Mouse (Mus musculus) spleen, postnatal 0 days (tissue): Measurements from ENCODE around the gene 4932415D10Rik. TPM values are rescaled to one million over a fixed set of nuclear protein-coding genes. Genes with fewer than 3 reads are reported as not detected.

Experiments used
- polyA plus RNA-seq: library from polyadenylated mRNA; unstranded; fragments of >200 nt; fragmentation: Nextera tagmentation; extraction: Ambion mirVana; gene quantifications from 2 replicates; pipeline ENCODE4 v1.2.1, GENCODE M21; 2015

The 4932415D10Rik gene
- polyA plus RNA-seq = not detected in 2 replicates

GRCm38 (mm10) chr10:82316482-82316881, at the start of gene 4932415D10Rik:
Gene 4932415D10Rik (minus strand): TSS chr10:82316582.

GRCm38 (mm10) chr10:82354083-82355010, 38.0 kb upstream of the 4932415D10Rik start, which contains the start of gene Gm4924:
Gene Gm4924 (plus strand): TSS chr10:82354255.

GRCm38 (mm10) chr10:82240742-82241400, 75.5 kb downstream of the 4932415D10Rik start, which contains the start of gene Zfp938:
Gene Zfp938 (minus strand): TSS chr10:82241280.

Other genes starting within 250 kb of the 4932415D10Rik start
- 0.64 and 0.71 TPM in 2 replicates for gene BC024063, start 233.2 kb downstream of the 4932415D10Rik start, polyA plus RNA-seq
- 2.2 and 3.4 TPM in 2 replicates for gene AU041133, start 188.6 kb downstream of the 4932415D10Rik start, polyA plus RNA-seq
- gene Zfp938, start 75.3 kb downstream of the 4932415D10Rik start, polyA plus RNA-seq = 2.9 and 3.7 TPM in 2 replicates
- gene Gm4924, start 37.7 kb upstream of the 4932415D10Rik start, polyA plus RNA-seq = 1.9 and 2.3 TPM in 2 replicates
- gene Gm1553, start 176.0 kb upstream of the 4932415D10Rik start, polyA plus RNA-seq = not detected in 2 replicates